Mouse (Mus musculus) cerebellum, adult 2 months (tissue): Measurements from ENCODE around the gene Wnt3. TPM values are rescaled to one million over a fixed set of nuclear protein-coding genes. Genes with fewer than 3 reads are reported as not detected.
"Not testable (repeated sequence)": the region's sequence is repeated elsewhere in the genome, so short reads cannot be mapped to it uniquely, and the experiment has no call there.

ENCODE experiments used
- DNase-seq, 2 experiments: peaks; one replicate each; pipeline ENCODE4 v3.0.0; 2021
- H3K27ac ChIP-seq: fragments of 200-500 bp; 2 replicates; pipeline ENCODE4 v1.5.1; 2012; ENCODE audit warnings: low read length, control low read depth, inconsistent platforms; ENCODE audit not compliant: insufficient read depth
- H3K27me3 ChIP-seq: fragments of 200-500 bp; 2 replicates; pipeline ENCODE4 v1.6.1; 2012; ENCODE audit warnings: inconsistent platforms, mild to moderate bottlenecking, low read length, moderate library complexity; ENCODE audit not compliant: control insufficient read depth, insufficient read depth
- H3K4me1 ChIP-seq: fragments of 200-500 bp; 2 replicates; pipeline ENCODE4 v1.6.1; 2011; ENCODE audit warnings: low read length; ENCODE audit not compliant: control insufficient read depth, insufficient read depth
- H3K4me3 ChIP-seq: fragments of 200-500 bp; replicated peaks from 2 replicates; pipeline ENCODE3; 2011; ENCODE audit warnings: mild to moderate bottlenecking, low read depth, low read length, control low read depth; ENCODE audit not compliant: insufficient read depth
- CTCF ChIP-seq: fragments of 200-500 bp; IDR thresholded peaks from 2 replicates; pipeline ENCODE4 v1.5.1; 2011; ENCODE audit warnings: low read depth, mild to moderate bottlenecking, control low read depth, low read length, moderate library complexity, borderline replicate concordance; ENCODE audit not compliant: insufficient read depth
- POLR2A ChIP-seq: fragments of 200-500 bp; IDR thresholded peaks from 2 replicates; pipeline ENCODE4 v1.6.1; 2011; ENCODE audit warnings: low read length, control low read depth, borderline replicate concordance; ENCODE audit not compliant: insufficient read depth
- WGBS: fragments of 180-500 bp; shearing (Covaris S2); methylation state at CpG from one replicate; pipeline ENCODE4 v1.1.7; 2018; 5-methylcytosine and 5-hydroxymethylcytosine counted together
- polyA plus RNA-seq: library from polyadenylated mRNA; depleted of rRNA; stranded (reverse); fragments of >200 nt; gene quantifications from 2 replicates; pipeline ENCODE4 v1.2.3, GENCODE M21; 2012

Gene Wnt3
- polyA plus RNA-seq, 1 experiment, result 13.6 TPM

DNA sequence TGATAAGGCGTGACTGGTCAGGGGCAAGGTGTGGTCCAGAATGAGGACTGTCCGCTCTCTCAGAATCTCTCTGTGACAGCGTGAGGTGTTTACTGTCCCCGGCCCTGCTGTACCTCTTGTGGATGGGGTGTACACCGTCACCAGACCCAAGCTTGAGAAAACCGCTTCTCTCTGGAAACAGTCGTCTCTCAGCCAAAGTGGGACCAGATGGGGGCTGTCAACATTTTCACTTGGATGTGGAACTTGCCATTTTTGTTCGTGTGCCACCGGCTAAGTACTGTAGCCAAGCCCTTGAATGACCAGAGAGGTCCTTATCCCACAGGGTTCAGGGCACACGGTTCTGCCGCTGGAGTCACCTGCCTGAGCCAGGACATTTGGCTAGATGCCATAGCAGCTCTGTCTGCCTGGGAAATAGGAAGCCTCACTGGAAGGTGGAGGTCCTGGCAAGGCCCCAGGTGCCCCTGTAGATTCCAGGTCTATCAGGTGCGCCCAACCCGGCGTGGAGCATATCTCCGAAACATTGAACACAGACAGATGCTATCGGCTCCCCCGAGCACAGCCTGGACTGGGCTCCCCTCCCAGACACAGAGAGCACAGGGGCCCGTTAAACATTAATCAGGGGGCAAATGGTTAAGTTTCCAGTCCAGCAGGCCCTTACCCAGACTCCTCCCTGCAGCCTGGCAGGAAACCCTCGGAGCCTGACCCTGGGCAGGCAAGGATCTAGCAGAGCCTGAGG is 38.7 kb upstream of the Wnt3 start:
- DNase-seq, result peak in 1 of 2 experiments; percentile 32
- TF ChIP-seq POLR2A, result no peak
- no peak for TF ChIP-seq CTCF
- Histone ChIP-seq H3K4me3 (no peak overlapping the region), H3K27ac (no peak overlapping the region), H3K27me3 (no peaks in the 10 kb centered on the region), H3K4me1 (peaks cover 3% of the 10 kb centered on the region; the same call in 1 of the 2 replicates)
- WGBS, result 38% methylated on average over 19 of the region's 19 CpGs

DNA sequence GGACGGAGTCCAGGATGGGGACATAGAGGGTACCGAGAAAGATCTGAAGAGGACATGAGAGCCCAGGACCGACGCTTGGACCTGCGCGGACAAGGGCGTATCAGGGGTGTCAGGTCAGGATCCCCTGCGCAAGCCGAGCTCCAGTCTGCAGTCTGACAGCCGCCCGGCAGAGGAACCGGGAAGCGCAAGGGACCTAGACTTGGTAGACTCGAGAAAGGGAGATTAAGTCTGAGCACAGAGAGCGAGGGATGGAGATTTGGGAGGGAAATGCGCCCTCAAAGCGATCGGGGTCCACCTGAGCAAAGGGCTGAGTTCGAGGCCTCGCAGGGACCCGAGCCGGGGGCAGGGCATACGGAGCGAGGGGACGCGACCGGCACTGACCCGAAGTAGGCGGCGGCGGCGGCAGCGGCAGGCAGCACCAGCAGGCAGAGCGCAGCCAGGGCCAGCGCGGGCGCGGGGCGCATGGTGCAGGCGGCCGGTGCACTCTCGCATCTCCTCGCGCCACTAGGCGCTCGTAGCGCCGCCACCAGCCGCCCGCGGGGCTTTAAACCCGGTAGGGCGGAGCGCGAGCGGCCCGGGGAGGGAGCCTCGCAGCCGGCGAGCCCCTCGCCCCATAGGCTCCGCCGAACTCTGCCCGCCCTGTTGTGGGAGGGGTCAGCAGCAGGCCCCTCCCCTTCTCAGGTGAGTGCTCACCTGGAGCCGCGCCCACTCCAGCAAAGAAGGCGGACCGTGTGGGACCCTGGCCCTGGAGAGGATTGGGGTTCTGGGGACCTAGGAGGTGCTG is 24.5 kb upstream of the Wnt3 start, which contains the start of gene Wnt9b:
Wnt9b (minus strand) TSS at position 516 of the 784 bp plus-strand sequence.
- DNase-seq, result peak in 1 of 2 experiments; percentile 32
- Histone ChIP-seq H3K27ac (no peak within 1 kb of the TSS), H3K27me3 (no peaks in the 10 kb centered on the region; the same call in 1 of the 2 replicates), H3K4me3 (peak within 1 kb of the TSS; percentile 33), H3K4me1 (no peaks in the 10 kb centered on the region)
- under 1% methylated on average over 67 of the region's 68 CpGs for WGBS
- TF ChIP-seq CTCF (no peak), POLR2A (no peak)

DNA sequence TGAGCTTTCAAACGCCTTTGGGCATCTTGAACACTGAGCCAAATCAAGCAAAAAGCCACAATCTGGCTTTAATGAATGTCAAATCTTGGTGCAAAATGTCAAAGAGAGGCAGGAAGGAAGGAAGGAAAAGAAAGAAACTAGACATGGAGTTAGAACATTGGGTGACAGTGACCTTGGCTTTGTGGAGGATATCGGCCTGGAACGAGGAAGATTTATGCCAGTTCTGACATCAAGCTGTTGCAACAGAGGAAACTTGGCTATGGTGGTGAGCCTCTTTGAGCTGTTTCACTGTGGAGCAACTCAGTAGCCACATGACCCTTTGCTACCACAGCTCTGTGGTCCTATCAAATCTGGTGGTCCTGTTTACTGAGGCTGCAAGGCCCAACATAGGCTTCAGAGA is 23.3 kb upstream of the Wnt3 start:
- TF ChIP-seq POLR2A, result no peak
- no peak for TF ChIP-seq CTCF
- no peak overlapping the region for H3K27ac ChIP-seq
- no peaks in the 10 kb centered on the region for H3K4me1 ChIP-seq
- DNase-seq, result no peak
- H3K27me3 ChIP-seq, result no peaks in the 10 kb centered on the region; the same call in 1 of the 2 replicates
- 56% methylated on average over 3 of the region's 3 CpGs for WGBS
- H3K4me3 ChIP-seq, result no peak overlapping the region

DNA sequence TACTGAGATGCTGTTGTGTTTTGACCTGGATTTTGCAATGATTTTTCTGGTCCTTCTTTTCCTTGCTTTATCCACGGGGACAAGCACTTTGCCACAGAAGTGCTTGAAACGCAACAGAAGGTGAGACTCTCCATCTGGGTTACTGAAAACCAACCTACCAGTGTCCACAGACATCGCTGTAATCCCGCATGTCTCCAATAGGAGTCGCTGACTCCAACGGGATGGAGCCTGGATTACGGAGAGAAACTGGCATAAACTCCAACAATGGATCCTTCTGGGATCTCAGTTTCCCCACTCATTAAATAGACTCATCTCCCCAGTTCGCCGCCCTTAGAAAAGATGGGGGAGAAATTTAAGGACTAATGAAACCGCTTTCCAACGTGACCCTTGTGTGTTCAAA is 15.9 kb upstream of the Wnt3 start:
- H3K27ac ChIP-seq, result no peak overlapping the region
- H3K27me3 ChIP-seq, result no peaks in the 10 kb centered on the region
- DNase-seq, result no peak
- TF ChIP-seq CTCF (peak; percentile 39; the same call in 1 of the 2 replicates), POLR2A (no peak)
- H3K4me3 ChIP-seq, result no peak overlapping the region
- WGBS, result 52% methylated on average over 11 of the region's 11 CpGs
- no peaks in the 10 kb centered on the region for H3K4me1 ChIP-seq

DNA sequence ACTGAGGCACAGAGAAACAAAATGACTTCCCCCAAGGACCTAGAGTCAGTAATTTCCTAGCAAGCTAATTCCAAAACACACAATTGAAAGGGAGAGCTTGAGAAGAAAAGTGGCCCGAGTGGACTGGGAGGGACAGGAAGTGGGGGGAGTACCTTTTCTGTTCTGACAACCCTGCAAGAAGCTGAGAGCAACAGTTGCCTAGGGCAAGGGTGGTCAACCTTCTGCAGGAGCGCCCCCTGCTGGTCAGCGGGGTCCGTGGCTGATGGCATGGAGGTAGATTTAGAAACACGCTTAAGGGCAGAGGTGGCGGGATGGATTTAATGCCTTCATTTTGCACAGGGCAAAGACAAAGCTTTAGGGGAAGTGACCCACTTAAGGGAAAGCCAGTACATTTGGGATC is 15.2 kb upstream of the Wnt3 start:
- no peak overlapping the region for H3K4me3 ChIP-seq
- H3K4me1 ChIP-seq, result no peaks in the 10 kb centered on the region
- no peaks in the 10 kb centered on the region for H3K27me3 ChIP-seq
- DNase-seq, result peak; percentile 38 to 66
- H3K27ac ChIP-seq, result no peak overlapping the region
- WGBS, result 16% methylated on average over 6 of the region's 6 CpGs
- TF ChIP-seq POLR2A (no peak), CTCF (peak; percentile 83)

DNA sequence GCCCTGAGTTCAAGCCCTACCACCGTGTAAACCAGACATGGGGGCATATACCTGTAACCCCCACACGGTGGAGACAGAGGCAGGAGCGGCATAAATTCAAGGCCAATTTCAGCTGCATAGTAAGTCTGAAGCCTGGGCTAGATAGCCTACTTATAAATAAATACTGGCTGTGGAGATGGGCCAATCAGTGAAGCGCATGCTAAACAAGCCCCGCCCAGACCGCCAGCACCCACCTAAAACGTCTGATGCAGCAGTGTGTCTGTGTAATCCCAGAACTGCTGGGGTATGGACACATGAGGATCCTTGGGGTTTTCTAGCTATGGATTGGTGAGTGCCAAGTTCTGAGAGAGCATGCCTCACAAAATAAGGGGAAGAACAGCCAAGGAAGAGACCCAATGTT is 13.8 kb upstream of the Wnt3 start:
- Histone ChIP-seq H3K4me3 (no peak overlapping the region), H3K27me3 (no peaks in the 10 kb centered on the region), H3K27ac (no peak overlapping the region), H3K4me1 (no peaks in the 10 kb centered on the region)
- TF ChIP-seq CTCF (no peak), POLR2A (no peak)
- no peak for DNase-seq
- WGBS, result 65% methylated on average over 7 of the region's 7 CpGs

DNA sequence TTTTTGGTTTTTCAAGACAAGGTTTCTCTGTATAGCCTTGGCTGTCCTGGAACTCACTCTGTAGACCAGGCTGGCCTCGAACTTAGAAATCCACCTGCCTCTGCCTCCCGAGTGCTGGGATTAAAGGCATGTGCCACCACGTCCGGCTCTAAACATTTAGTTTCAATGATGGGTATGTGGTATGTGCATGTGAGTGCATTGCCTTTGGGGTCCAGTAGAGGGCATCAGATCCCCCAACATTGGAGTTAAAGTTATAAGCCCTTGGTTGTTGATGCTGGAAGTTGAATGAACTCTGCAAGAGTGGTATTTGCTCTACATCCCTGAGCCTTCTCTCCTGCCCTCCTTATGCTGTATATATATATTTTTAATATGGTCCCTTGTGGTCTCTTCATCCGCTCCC is 13.1 kb upstream of the Wnt3 start:
- H3K27me3 ChIP-seq, H3K4me3 ChIP-seq, H3K27ac ChIP-seq, H3K4me1 ChIP-seq, DNase-seq: not testable (repeated sequence)
- WGBS, result 88% methylated on average over 5 of the region's 5 CpGs

DNA sequence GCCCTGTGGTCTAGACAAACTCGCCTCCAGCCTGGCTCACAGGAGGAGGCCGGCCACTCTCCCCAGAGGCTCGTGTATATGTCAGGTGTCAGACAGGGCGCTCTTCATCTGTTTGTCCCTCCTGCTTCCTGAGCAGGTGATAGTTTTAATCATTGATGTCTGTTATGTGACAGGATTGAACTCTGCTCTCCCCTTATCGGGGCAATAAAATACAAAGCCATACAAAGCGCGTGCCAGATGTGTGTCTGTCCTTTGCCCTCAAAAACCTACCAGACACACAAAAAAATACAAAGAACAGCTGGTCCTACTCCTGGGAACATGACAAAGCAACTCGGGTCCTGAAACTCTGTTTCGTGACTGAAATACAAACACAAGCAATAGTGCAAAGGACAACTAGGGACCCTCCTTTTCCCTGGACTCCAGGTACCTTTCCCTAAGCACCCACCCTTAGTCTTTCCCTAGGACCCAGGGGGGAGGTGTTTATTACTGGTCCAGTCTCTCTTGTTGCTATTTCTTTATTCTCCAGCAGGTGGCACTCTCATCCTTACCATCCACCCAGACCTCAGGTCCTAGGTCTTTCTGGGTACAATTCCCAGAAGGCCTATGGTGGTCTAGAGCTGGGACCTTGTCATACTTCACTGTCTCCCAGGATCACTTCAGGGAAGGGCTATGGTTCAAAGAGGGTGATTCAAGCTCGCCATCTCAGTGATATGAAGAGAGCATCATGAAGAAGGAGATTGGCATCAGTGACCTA is 10.4 kb upstream of the Wnt3 start:
- no peaks in the 10 kb centered on the region for H3K4me1 ChIP-seq
- H3K27me3 ChIP-seq, result no peaks in the 10 kb centered on the region
- H3K27ac ChIP-seq, result no peak overlapping the region
- no peak for TF ChIP-seq POLR2A
- peak; percentile 71 for TF ChIP-seq CTCF
- DNase-seq, result peak; percentile 53 to 54
- H3K4me3 ChIP-seq, result no peak overlapping the region
- WGBS, result 27% methylated on average over 10 of the region's 10 CpGs
